Mouse (Mus musculus): ENCODE results near the gene Pitpnc1. TPM values are rescaled to one million over a fixed set of nuclear protein-coding genes. Genes with fewer than 3 reads are reported as not detected.

Gene Pitpnc1
- total and polyA plus RNA-seq, 2 experiments from 2014 or later: 27.9 to 29.2 TPM

DNA sequence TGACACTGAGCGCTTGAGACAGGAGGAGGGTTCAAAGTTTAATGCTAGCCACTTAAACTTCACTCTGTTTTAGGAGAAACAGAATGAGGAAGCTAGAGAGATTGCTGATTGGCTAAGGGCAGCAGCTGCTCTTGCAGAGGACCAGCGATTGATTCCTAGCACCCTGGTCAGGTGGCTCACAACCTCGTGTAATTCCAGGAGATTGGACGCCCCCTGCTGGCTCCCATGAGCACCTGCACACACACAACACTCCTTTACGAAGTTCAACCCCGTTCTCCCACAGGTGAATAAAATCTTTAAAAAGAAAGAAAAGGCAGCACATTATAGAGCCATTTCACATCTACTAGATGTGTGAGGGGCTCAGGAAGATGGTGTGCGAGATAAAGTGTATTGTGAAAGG lies 224.8 kb downstream of the Pitpnc1 start:
- Histone ChIP-seq H3K27ac (ENCODE audit: low read depth) (no peak overlapping the region), H3K27me3 (ENCODE audit: control insufficient read depth, insufficient read depth, low read length) (no peaks in the 10 kb centered on the region), H3K9ac (replicated peaks; ENCODE audit: low read depth, low read length) (no peak overlapping the region), H3K4me3 (ENCODE audit: low read depth, low read length) (no peak overlapping the region), H3K9me3 (replicated peaks; ENCODE audit: control insufficient read depth, low read length) (no peaks in the 10 kb centered on the region), H3K4me2 (ENCODE audit: low read depth, low read length) (no peak overlapping the region), H3K4me1 (ENCODE audit: control insufficient read depth, insufficient read depth) (peaks cover 6% of the 10 kb centered on the region; the same call in 1 of the 2 replicates), H3K36me3 (replicated peaks; ENCODE audit: control insufficient read depth, insufficient read depth, low read length) (no peaks in the 10 kb centered on the region)
- ATAC-seq (ENCODE audit: insufficient read depth, low read depth) (no peak), DNase-seq (ENCODE audit: low spot score) (no peak)
- 84% methylated on average over 7 of the region's 7 CpGs for WGBS
- TF ChIP-seq CTCF (IDR thresholded peaks at IDR 0.05; ENCODE audit: low read depth): no peak
- no peak for TF ChIP-seq EP300 (IDR thresholded peaks at IDR 0.05; ENCODE audit: low read depth)

DNA sequence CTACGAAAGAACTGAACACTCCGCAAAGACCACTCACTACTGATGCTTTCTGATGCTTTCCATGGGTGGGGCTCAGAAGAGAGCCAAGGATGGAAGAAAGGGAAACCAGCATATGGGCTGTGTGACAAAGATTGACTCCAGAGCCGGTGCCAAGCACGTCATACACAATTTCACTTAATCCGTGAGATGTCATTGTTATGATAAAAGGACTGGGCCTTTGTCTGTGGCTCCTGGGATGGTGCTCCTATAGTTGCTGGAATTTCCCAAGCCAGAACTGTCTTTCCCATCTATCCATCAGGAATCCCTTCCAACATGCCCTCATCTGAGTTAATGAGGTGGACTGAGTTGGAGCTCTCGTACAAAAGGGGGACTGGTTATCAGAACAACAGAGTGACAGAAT lies 227.4 kb downstream of the Pitpnc1 start:
- Histone ChIP-seq H3K4me3 (ENCODE audit: low read depth, low read length) (no peak overlapping the region), H3K27ac (ENCODE audit: low read depth) (no peak overlapping the region), H3K9ac (replicated peaks; ENCODE audit: low read depth, low read length) (no peak overlapping the region), H3K27me3 (ENCODE audit: control insufficient read depth, insufficient read depth, low read length) (no peaks in the 10 kb centered on the region), H3K4me1 (ENCODE audit: control insufficient read depth, insufficient read depth) (no peaks in the 10 kb centered on the region), H3K36me3 (replicated peaks; ENCODE audit: control insufficient read depth, insufficient read depth, low read length) (no peaks in the 10 kb centered on the region), H3K4me2 (ENCODE audit: low read depth, low read length) (no peak overlapping the region), H3K9me3 (replicated peaks; ENCODE audit: control insufficient read depth, low read length) (no peaks in the 10 kb centered on the region)
- WGBS: 82% methylated on average over 6 of the region's 6 CpGs
- no peak for ATAC-seq (ENCODE audit: insufficient read depth, low read depth)
- TF ChIP-seq CTCF (IDR thresholded peaks at IDR 0.05; ENCODE audit: low read depth) (no peak), EP300 (IDR thresholded peaks at IDR 0.05; ENCODE audit: low read depth) (no peak)
- DNase-seq (ENCODE audit: low spot score): no peak

DNA sequence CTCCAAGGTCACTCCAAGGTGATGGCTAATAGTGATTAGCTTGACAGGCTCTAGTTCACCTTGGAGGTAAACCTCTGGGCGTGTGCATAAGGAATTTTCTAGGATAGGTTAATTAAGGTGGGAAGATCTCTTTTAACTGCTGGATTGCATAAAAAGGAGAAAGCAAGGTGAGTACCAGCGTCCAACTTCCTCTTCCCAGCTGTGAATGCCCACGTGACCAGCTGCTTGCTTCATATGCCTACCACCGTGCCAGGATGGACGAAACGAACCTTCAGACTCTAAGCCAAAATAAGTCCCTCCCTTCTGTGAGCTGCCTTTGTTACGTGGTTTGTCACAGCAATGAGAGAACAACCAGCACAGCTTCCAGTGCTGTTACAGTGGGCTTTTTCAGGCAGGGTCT lies 228.8 kb downstream of the Pitpnc1 start:
- 85% methylated on average over 7 of the region's 7 CpGs for WGBS
- no peak for ATAC-seq (ENCODE audit: insufficient read depth, low read depth)
- TF ChIP-seq CTCF (IDR thresholded peaks at IDR 0.05; ENCODE audit: low read depth) (no peak), EP300 (IDR thresholded peaks at IDR 0.05; ENCODE audit: low read depth) (no peak)

DNA sequence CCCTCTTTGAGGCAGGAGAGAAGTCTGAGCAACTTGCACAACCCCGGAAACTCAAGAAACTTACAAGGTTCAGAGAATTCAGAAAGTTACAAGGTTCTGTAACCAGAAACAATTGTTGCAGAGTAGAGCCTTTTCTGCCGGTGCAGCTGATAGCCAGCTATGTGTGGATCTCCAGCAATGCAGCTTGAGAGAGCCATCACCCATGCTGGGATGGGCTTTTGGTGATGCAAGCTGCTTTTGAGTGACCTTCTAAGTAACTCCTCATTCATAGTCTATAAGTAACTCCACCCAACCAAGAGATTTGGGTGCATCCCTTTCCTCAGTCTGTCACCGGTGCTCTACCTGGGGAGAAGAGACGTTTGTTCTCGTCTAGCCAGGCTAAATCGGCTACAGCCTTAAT lies 232.0 kb downstream of the Pitpnc1 start:
- Histone ChIP-seq H3K27me3 (ENCODE audit: control insufficient read depth, insufficient read depth, low read length) (no peaks in the 10 kb centered on the region), H3K4me1 (ENCODE audit: control insufficient read depth, insufficient read depth) (peaks cover 16% of the 10 kb centered on the region), H3K9ac (replicated peaks; ENCODE audit: low read depth, low read length) (no peak overlapping the region), H3K27ac (ENCODE audit: low read depth) (no peak overlapping the region), H3K36me3 (replicated peaks; ENCODE audit: control insufficient read depth, insufficient read depth, low read length) (peaks cover 5% of the 10 kb centered on the region; the same call in 1 of the 2 replicates), H3K9me3 (replicated peaks; ENCODE audit: control insufficient read depth, low read length) (no peaks in the 10 kb centered on the region), H3K4me3 (ENCODE audit: low read depth, low read length) (no peak overlapping the region), H3K4me2 (ENCODE audit: low read depth, low read length) (no peak overlapping the region)
- ATAC-seq (ENCODE audit: insufficient read depth, low read depth): no peak
- 83% methylated on average over 6 of the region's 6 CpGs for WGBS
- no peak for TF ChIP-seq EP300 (IDR thresholded peaks at IDR 0.05; ENCODE audit: low read depth)
- no peak for TF ChIP-seq CTCF (IDR thresholded peaks at IDR 0.05; ENCODE audit: low read depth)
- no peak for DNase-seq (ENCODE audit: low spot score)

More for the DNA sequence above, 228.8 kb downstream of the Pitpnc1 start:
- no peaks in the 10 kb centered on the region for H3K9me3 ChIP-seq (replicated peaks; ENCODE audit: control insufficient read depth, low read length)
- DNase-seq (ENCODE audit: low spot score): no peak
- no peaks in the 10 kb centered on the region for H3K27me3 ChIP-seq (ENCODE audit: control insufficient read depth, insufficient read depth, low read length)
- no peaks in the 10 kb centered on the region for H3K36me3 ChIP-seq (replicated peaks; ENCODE audit: control insufficient read depth, insufficient read depth, low read length)
- no peak overlapping the region for H3K4me2 ChIP-seq (ENCODE audit: low read depth, low read length)
- no peak overlapping the region for H3K9ac ChIP-seq (replicated peaks; ENCODE audit: low read depth, low read length)
- no peak overlapping the region for H3K27ac ChIP-seq (ENCODE audit: low read depth)
- H3K4me3 ChIP-seq (ENCODE audit: low read depth, low read length): no peak overlapping the region
- H3K4me1 ChIP-seq (ENCODE audit: control insufficient read depth, insufficient read depth): peaks cover 8% of the 10 kb centered on the region

DNA sequence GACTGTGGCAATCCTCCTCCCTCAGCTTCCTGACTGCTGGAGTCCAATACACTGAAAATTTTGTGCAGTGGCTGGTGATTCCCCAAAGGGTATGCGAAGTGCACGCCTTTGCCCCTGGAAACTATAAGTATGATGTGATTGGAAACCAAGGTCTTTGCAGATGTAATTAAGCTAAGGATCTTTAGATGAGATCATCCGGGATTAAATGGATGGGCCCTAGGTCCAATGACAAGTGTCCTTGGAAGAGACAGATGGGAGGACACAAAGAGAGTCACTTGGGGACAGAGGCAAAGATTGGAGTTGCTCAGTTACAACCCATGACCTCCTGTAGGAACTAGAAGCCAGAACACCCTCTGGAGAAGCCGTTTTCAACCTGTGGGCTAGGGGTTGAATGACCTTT lies 233.0 kb downstream of the Pitpnc1 start:
- no peak overlapping the region for H3K9ac ChIP-seq (replicated peaks; ENCODE audit: low read depth, low read length)
- H3K36me3 ChIP-seq (replicated peaks; ENCODE audit: control insufficient read depth, insufficient read depth, low read length): peaks cover 10% of the 10 kb centered on the region; the same call in 1 of the 2 replicates
- H3K9me3 ChIP-seq (replicated peaks; ENCODE audit: control insufficient read depth, low read length): no peaks in the 10 kb centered on the region
- H3K27ac ChIP-seq (ENCODE audit: low read depth): no peak overlapping the region
- H3K4me2 ChIP-seq (ENCODE audit: low read depth, low read length): no peak overlapping the region
- 93% methylated on average over 4 of the region's 4 CpGs for WGBS
- ATAC-seq (ENCODE audit: insufficient read depth, low read depth): no peak
- H3K4me1 ChIP-seq (ENCODE audit: control insufficient read depth, insufficient read depth): peaks cover 16% of the 10 kb centered on the region
- DNase-seq (ENCODE audit: low spot score): no peak
- TF ChIP-seq EP300 (IDR thresholded peaks at IDR 0.05; ENCODE audit: low read depth): no peak
- no peak for TF ChIP-seq CTCF (IDR thresholded peaks at IDR 0.05; ENCODE audit: low read depth)
- no peaks in the 10 kb centered on the region for H3K27me3 ChIP-seq (ENCODE audit: control insufficient read depth, insufficient read depth, low read length)
- H3K4me3 ChIP-seq (ENCODE audit: low read depth, low read length): no peak overlapping the region

DNA sequence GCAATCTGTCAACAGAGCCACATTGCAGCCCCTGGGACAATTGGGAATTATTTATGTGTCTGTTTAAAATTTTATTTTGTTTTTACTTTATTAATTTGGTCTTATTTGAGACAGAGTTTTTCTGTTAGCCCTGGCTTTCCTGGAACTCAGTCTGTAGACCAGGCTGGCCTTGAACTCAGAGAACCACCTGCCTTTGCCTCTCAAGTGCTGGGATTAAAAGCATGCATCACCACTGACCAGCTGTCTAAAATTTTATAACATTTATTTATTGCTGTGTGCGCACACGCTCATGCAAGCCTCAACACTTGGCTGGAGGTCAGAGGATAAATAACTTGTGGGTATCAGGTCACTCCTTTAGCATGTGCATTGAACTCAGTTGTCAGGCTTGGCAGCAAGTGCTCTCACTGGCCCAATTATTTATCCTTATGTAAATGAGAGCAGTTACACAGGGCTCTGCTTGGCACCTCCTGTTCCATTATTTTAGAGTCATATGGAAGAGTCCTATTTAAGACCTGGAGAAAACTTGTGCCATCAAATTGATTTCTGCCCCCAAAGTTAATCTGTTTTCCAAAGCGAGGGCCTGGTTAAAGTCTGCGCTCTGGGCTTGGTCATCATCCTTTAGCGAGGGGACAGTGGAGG lies 237.1 kb downstream of the Pitpnc1 start:
- peaks cover 22% of the 10 kb centered on the region for H3K36me3 ChIP-seq (replicated peaks; ENCODE audit: control insufficient read depth, insufficient read depth, low read length)
- H3K27ac ChIP-seq (ENCODE audit: low read depth): peak overlapping the region; percentile 40
- no peak for DNase-seq (ENCODE audit: low spot score)
- ATAC-seq (ENCODE audit: insufficient read depth, low read depth): no peak
- H3K27me3 ChIP-seq (ENCODE audit: control insufficient read depth, insufficient read depth, low read length): no peaks in the 10 kb centered on the region
- TF ChIP-seq CTCF (IDR thresholded peaks at IDR 0.05; ENCODE audit: low read depth): no peak
- no peak for TF ChIP-seq EP300 (IDR thresholded peaks at IDR 0.05; ENCODE audit: low read depth)
- no peaks in the 10 kb centered on the region for H3K9me3 ChIP-seq (replicated peaks; ENCODE audit: control insufficient read depth, low read length)
- H3K4me3 ChIP-seq (ENCODE audit: low read depth, low read length): no peak overlapping the region
- WGBS: 87% methylated on average over 5 of the region's 5 CpGs
- H3K9ac ChIP-seq (replicated peaks; ENCODE audit: low read depth, low read length): no peak overlapping the region
- peaks cover 16% of the 10 kb centered on the region for H3K4me1 ChIP-seq (ENCODE audit: control insufficient read depth, insufficient read depth)
- no peak overlapping the region for H3K4me2 ChIP-seq (ENCODE audit: low read depth, low read length)
